Mouse (Mus musculus) G1E (cell line): Measurements from ENCODE around the gene Gas2l2. TPM values are rescaled to one million over a fixed set of nuclear protein-coding genes. Genes with fewer than 3 reads are reported as not detected.

Source experiments
- ATAC-seq: 2 replicates; pipeline ENCODE4 v1.8.0; 2016; ENCODE audit warnings: mild to moderate bottlenecking; ENCODE audit not compliant: insufficient number of reproducible peaks, poor library complexity, low FRiP score, severe bottlenecking; ENCODE audit errors: extremely low read depth
- DNase-seq: peaks from one replicate; pipeline ENCODE4 v3.0.0; 2012; ENCODE audit warnings: low spot score
- H3K27me3 ChIP-seq: 2 replicates; pipeline ENCODE4 v1.6.1; 2012; ENCODE audit warnings: mild to moderate bottlenecking, low read length, inconsistent platforms; ENCODE audit not compliant: insufficient read depth
- H3K36me3 ChIP-seq: replicated peaks from 2 replicates; pipeline ENCODE3; 2012; ENCODE audit warnings: mild to moderate bottlenecking, inconsistent platforms
- H3K4me1 ChIP-seq: 2 replicates; pipeline ENCODE4 v1.6.1; 2012; ENCODE audit warnings: low read depth, low read length, inconsistent platforms, mixed read lengths; ENCODE audit not compliant: insufficient read depth
- H3K4me3 ChIP-seq: 2 replicates; pipeline ENCODE4 v1.5.1; 2012; ENCODE audit warnings: low read depth, mild to moderate bottlenecking, inconsistent platforms, low read length, moderate library complexity, mixed read lengths
- H3K9me3 ChIP-seq: replicated peaks from 2 replicates; pipeline ENCODE4 v1.6.1; 2012; ENCODE audit warnings: inconsistent platforms
- CTCF ChIP-seq: IDR thresholded peaks from 2 replicates; pipeline ENCODE4 v1.5.1; 2012; ENCODE audit warnings: low read depth, low read length, inconsistent platforms, mixed read lengths
- GATA1 ChIP-seq: IDR thresholded peaks from 2 replicates; pipeline ENCODE4 v1.6.1; 2012; ENCODE audit warnings: borderline replicate concordance, low read length, inconsistent platforms, mixed read lengths
- GATA2 ChIP-seq: IDR thresholded peaks from 2 replicates; pipeline ENCODE4 v1.6.1; 2012; ENCODE audit warnings: low read depth, low read length, inconsistent platforms, borderline replicate concordance
- POLR2AphosphoS5 ChIP-seq: IDR thresholded peaks from 2 replicates; pipeline ENCODE4 v1.6.1; 2012; ENCODE audit warnings: low read depth, low read length, inconsistent platforms; ENCODE audit not compliant: insufficient replicate concordance
- TAL1 ChIP-seq: conservative IDR thresholded peaks from 2 replicates; pipeline ENCODE4 v1.6.1; 2012; ENCODE audit warnings: low read depth, low read length, inconsistent platforms, mixed read lengths
- polyA plus RNA-seq: library from polyadenylated mRNA; stranded (reverse); fragments of >175 nt; gene quantifications from 2 replicates; pipeline ENCODE4 v1.2.3, GENCODE M21; 2012
- total RNA-seq, 2 experiments: library from RNA; stranded (forward) in 1 of 2; stranded (reverse) in 1 of 2; fragments of 200-1000 nt in 1 of 2; fragments of >200 nt in 1 of 2; fragmentation: Nextera tagmentation in 1 of 2; gene quantifications; 2 replicates each; pipeline ENCODE4 v1.2.3; 2014 to 2017

Gene Gas2l2
- total and polyA plus RNA-seq, 3 experiments: 0.05 TPM; not detected in 2

DNA sequence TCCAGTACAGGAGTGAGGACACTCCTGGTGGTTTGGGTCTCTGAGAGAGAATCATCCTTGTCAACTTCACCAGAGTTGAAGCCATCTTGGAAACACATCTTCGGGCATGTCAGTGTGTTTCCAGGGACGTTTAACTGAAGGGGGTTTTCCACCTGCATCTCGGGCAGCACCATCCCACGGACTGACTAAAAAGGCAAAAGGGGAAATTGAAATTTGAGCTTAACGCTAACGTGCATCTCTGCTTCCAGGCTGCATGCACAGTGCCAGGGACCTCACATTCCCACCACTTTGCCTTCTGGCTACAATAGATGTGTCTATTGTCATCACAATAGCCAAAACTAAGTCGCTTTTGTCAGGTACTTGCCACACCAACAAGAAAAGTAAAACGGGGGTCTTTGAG lies 21.0 kb downstream of the Gas2l2 start:
- H3K9me3 ChIP-seq: no peaks in the 10 kb centered on the region
- DNase-seq: no peak
- ATAC-seq: no peak
- no peak overlapping the region for H3K4me3 ChIP-seq
- peaks cover 26% of the 10 kb centered on the region for H3K36me3 ChIP-seq
- peaks cover 30% of the 10 kb centered on the region for H3K27me3 ChIP-seq
- no peaks in the 10 kb centered on the region for H3K4me1 ChIP-seq
- TF ChIP-seq CTCF: no peak
- no peak for TF ChIP-seq GATA2
- no peak for TF ChIP-seq TAL1
- no peak for TF ChIP-seq GATA1
- TF ChIP-seq POLR2AphosphoS5: no peak

DNA sequence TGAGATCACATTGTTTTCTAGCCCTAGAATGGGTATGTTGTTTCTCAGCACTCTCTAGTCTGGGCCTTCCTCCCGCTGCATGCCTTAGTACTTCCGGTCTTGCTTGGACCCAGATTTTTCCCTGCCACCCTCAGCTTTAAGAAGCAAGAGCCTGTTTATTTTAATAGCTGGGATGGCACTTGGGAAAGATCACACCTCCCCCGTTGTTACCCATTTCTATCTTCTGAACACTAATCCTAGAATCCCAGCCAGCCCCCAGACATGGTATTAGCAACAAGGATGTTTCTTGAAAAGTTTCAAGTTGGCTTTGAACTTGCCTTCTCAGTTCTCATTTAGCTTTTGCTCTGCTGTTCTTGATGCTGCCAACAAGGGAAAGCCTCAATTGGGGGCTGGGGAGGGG lies 22.9 kb downstream of the Gas2l2 start:
- H3K4me3 ChIP-seq: no peak overlapping the region
- no peak for DNase-seq
- no peaks in the 10 kb centered on the region for H3K9me3 ChIP-seq
- ATAC-seq: no peak
- H3K27me3 ChIP-seq: peaks cover 22% of the 10 kb centered on the region
- H3K4me1 ChIP-seq: no peaks in the 10 kb centered on the region
- H3K36me3 ChIP-seq: peaks cover 42% of the 10 kb centered on the region
- TF ChIP-seq GATA1 (no peak), GATA2 (no peak), POLR2AphosphoS5 (no peak), CTCF (no peak), TAL1 (no peak)

DNA sequence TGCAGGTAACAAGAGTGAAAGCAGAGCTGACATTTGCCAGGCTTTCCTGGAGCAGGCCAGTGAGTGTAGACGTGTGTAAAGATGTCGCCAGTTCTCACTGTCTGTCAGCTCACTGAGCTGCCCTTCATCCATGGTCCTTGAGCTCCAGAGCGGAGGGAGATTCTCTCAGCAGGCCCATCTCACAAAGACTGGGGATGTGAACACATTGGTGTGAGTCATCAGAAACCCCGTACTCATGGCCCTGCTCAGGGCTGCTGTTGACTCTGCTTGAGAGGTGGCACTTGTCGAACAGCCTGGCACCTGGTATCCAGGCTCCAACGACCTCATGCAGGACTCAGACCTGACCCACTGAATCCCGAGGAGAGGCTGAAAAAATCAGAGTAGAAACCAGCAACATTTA lies 25.5 kb downstream of the Gas2l2 start:
- no peaks in the 10 kb centered on the region for H3K9me3 ChIP-seq
- TF ChIP-seq CTCF (no peak), GATA1 (no peak), GATA2 (no peak), TAL1 (no peak), POLR2AphosphoS5 (no peak)
- DNase-seq (no peak), ATAC-seq (no peak)
- H3K27me3 ChIP-seq: peaks cover 5% of the 10 kb centered on the region; the same call in 1 of the 2 replicates
- peaks cover 64% of the 10 kb centered on the region for H3K36me3 ChIP-seq
- H3K4me3 ChIP-seq: no peak overlapping the region
- no peaks in the 10 kb centered on the region for H3K4me1 ChIP-seq

DNA sequence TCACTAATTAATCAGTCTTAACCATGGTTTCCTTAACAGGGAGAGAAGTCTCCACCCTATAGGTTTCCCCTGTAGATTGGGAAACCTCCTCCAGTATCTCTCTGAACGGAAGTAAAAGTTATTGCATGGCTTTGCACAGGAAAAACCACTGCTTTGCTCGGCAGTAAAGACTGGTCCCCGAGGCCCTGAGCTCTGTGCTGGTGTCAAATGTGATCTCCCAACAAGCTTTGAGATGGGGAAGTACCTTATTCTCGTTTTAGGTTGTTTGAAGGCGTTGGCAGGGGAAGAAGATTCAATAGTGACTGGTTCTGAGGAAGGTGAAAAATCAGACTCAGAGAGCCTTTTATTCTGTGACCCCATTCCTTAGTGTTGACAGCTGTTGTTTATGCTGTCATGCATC lies 30.5 kb downstream of the Gas2l2 start:
- Histone ChIP-seq H3K4me1 (no peaks in the 10 kb centered on the region), H3K9me3 (no peaks in the 10 kb centered on the region), H3K36me3 (peaks cover 87% of the 10 kb centered on the region), H3K27me3 (no peaks in the 10 kb centered on the region), H3K4me3 (no peak overlapping the region)
- ATAC-seq: no peak
- DNase-seq: no peak
- TF ChIP-seq GATA2 (no peak), GATA1 (no peak), TAL1 (no peak), CTCF (no peak), POLR2AphosphoS5 (no peak)

DNA sequence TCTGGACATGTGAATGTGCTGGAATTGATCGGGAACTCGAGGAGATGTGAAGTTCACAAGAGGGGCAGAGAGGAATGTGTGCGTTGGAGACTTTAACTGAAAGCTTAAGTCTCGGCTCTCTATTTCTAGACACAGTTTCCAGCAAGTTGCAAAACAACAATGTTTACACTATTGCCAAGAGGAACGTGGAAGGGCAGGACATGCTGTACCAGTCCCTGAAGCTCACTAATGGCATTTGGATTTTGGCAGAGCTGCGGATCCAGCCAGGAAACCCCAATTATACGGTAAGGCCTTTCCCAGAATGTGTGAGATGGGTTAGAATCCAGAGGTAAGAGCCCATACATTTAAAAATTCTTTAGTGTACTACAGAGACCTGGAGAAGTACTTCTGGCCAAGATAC lies 31.6 kb downstream of the Gas2l2 start:
- H3K27me3 ChIP-seq: no peaks in the 10 kb centered on the region
- peaks cover 87% of the 10 kb centered on the region for H3K36me3 ChIP-seq
- no peak for ATAC-seq
- no peak overlapping the region for H3K4me3 ChIP-seq
- no peak for DNase-seq
- no peaks in the 10 kb centered on the region for H3K9me3 ChIP-seq
- TF ChIP-seq GATA1: no peak
- no peak for TF ChIP-seq POLR2AphosphoS5
- no peak for TF ChIP-seq TAL1
- TF ChIP-seq GATA2: no peak
- TF ChIP-seq CTCF: no peak
- no peaks in the 10 kb centered on the region for H3K4me1 ChIP-seq

DNA sequence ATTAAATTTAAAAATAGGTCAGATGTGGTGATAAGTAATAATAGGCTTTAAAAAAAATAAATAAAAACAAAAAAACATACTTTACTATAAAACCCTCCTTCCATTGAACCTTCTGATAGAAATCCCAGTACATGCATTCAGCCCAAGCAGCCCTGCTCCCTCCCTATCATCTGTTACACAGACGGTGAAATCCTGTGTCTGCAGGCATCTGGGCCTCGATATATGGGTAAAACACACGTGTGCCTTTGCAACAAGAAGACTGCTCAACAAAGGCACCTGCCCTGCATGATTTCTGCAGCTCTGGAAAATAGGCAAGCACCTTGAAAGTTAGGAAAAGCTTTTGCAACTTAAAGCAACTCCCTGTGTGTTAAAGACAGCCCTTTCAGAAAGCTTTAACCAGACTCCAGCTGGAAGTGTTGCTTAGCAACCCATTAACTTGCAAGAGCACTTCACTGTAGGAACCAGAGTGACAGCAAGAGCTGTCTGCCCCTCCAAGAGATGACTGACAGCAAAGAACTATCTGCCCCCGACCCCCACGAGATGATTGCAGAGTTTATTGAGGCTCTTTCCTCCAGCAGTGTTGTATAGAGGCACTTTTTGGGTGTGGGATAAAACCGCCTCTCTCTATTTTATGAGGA lies 34.3 kb downstream of the Gas2l2 start:
- no peak for DNase-seq
- H3K4me1 ChIP-seq: no peaks in the 10 kb centered on the region
- no peak for ATAC-seq
- no peak for TF ChIP-seq GATA2
- no peak for TF ChIP-seq CTCF
- TF ChIP-seq TAL1: no peak
- no peak for TF ChIP-seq POLR2AphosphoS5
- TF ChIP-seq GATA1: no peak
- peaks cover 92% of the 10 kb centered on the region for H3K36me3 ChIP-seq
- H3K4me3 ChIP-seq: no peak overlapping the region
- H3K27me3 ChIP-seq: no peaks in the 10 kb centered on the region
- H3K9me3 ChIP-seq: no peaks in the 10 kb centered on the region

DNA sequence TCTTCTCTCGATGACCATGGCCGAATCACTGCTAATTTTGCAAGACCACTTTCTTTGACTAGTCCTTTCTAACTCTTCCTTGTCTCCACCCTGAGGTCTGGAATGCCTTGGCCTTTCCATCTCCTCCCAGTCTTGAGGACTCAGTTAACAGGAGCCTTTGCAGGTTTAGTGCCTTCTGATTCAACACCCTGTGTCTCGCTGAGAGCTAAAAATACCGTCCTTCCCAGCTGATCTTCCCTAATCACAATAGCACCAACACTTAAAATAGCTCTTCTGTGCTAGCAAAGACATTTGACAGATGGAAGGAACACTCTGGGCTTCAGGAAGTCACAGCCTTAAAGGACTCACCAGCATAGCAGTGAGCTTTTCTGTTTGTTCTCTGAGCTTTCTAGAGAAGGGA lies 36.2 kb downstream of the Gas2l2 start:
- Histone ChIP-seq H3K27me3 (no peaks in the 10 kb centered on the region), H3K9me3 (no peaks in the 10 kb centered on the region), H3K4me1 (no peaks in the 10 kb centered on the region), H3K36me3 (peaks cover 90% of the 10 kb centered on the region), H3K4me3 (no peak overlapping the region)
- no peak for TF ChIP-seq TAL1
- TF ChIP-seq CTCF: no peak
- no peak for TF ChIP-seq GATA1
- no peak for TF ChIP-seq GATA2
- TF ChIP-seq POLR2AphosphoS5: no peak
- ATAC-seq: no peak
- DNase-seq: no peak
